Mouse (Mus musculus) small intestine, adult 2 months (tissue): ENCODE data around the gene Cct3. TPM values are rescaled to one million over a fixed set of nuclear protein-coding genes. Genes with fewer than 3 reads are reported as not detected.
A peak's percentile ranks its signal among the peaks of the same experiment; 100 is the strongest.
"Not testable (repeated sequence)": the region's sequence is repeated elsewhere in the genome, so short reads cannot be mapped to it uniquely, and the experiment has no call there.

ENCODE experiments used
- H3K27ac ChIP-seq: fragments of 200-500 bp; 2 replicates; pipeline ENCODE4 v1.5.1; 2012; ENCODE audit warnings: low read depth, low read length, control low read depth, inconsistent platforms; ENCODE audit not compliant: insufficient read depth
- H3K27me3 ChIP-seq: fragments of 200-500 bp; 2 replicates; pipeline ENCODE4 v1.6.1; 2012; ENCODE audit warnings: mild to moderate bottlenecking, moderate library complexity, low read length, inconsistent platforms; ENCODE audit not compliant: control insufficient read depth, insufficient read depth
- H3K36me3 ChIP-seq: fragments of 200-500 bp; 2 replicates; pipeline ENCODE4 v1.6.1; 2012; ENCODE audit warnings: mild to moderate bottlenecking, low read length, control low read depth, inconsistent platforms; ENCODE audit not compliant: control insufficient read depth, insufficient read depth
- H3K4me1 ChIP-seq: fragments of 200-500 bp; 2 replicates; pipeline ENCODE4 v1.6.1; 2012; ENCODE audit warnings: low read length, inconsistent platforms, mixed read lengths; ENCODE audit not compliant: control insufficient read depth, insufficient read depth, insufficient read length
- H3K4me3 ChIP-seq: fragments of 200-500 bp; 2 replicates; pipeline ENCODE4 v1.5.1; 2012; ENCODE audit warnings: low read depth, mild to moderate bottlenecking, control low read depth, inconsistent platforms, low read length, moderate library complexity
- CTCF ChIP-seq: fragments of 200-500 bp; IDR thresholded peaks from 2 replicates; pipeline ENCODE4 v1.5.1; 2012; ENCODE audit warnings: low read depth, mild to moderate bottlenecking, control low read depth, inconsistent platforms, low read length, moderate library complexity, mixed read lengths; ENCODE audit not compliant: insufficient replicate concordance, insufficient read length; ENCODE audit errors: extremely low read depth
- POLR2A ChIP-seq: fragments of 200-500 bp; IDR thresholded peaks from 2 replicates; pipeline ENCODE4 v1.6.1; 2012; ENCODE audit warnings: low read depth, mild to moderate bottlenecking, control low read depth, inconsistent platforms, low read length, moderate library complexity
- WGBS: fragments of 180-500 bp; shearing (Covaris S2); methylation state at CpG from one replicate; pipeline ENCODE4 v1.1.7; 2018; 5-methylcytosine and 5-hydroxymethylcytosine counted together
- polyA plus RNA-seq: library from polyadenylated mRNA; depleted of rRNA; stranded (reverse); fragments of >200 nt; gene quantifications from 2 replicates; pipeline ENCODE4 v1.2.3, GENCODE M21; 2012

The Cct3 gene
- polyA plus RNA-seq, 1 experiment = 73.9 TPM

DNA sequence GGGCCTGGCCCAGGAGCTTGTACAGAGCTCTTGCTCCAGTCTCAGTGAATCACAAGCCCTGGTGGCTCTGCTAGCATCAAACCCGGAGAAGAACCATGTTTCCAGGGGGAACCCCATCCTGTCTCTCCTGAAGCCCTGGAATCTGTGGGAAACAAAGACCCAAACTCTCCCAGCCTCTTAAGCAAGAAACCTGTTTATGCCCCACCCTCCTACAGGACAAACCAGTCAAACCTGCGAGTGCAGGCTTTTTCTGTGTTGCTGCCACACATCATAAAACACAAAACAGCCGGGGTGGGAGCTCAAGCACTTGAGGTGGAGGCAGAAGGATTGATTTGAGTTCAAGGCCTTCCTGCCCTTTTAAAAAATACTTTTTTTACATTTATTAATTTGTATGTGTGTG is 34.6 kb upstream of the Cct3 start:
- no peak for TF ChIP-seq POLR2A
- TF ChIP-seq CTCF = no peak
- WGBS = 32% methylated on average over 3 of the region's 3 CpGs

DNA sequence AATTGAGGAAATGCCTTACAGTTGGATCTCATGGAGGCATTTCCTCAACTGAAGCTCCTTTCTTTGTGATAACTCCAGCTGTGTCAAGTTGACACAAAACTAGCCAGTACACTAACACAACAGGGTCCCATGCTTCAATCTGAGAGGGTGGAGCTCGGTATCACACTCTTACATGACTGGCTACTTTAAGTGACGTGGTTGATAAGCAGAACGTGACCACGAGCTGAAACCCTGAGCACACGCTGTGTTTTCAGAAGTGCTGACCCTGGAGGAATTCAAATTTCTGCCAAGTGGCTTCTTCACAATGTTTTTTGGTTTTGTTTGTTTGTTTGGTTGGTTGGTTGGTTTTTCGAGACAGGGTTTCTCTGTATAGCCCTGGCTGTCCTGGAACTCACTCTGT is 28.9 kb upstream of the Cct3 start:
- H3K27me3 ChIP-seq, H3K4me3 ChIP-seq, H3K36me3 ChIP-seq, H3K4me1 ChIP-seq, H3K27ac ChIP-seq: not testable (repeated sequence)
- WGBS = 64% methylated on average over 6 of the region's 6 CpGs

More for the DNA sequence above, 34.6 kb upstream of the Cct3 start:
- Histone ChIP-seq H3K4me3 (no peak overlapping the region), H3K27me3 (no peaks in the 10 kb centered on the region), H3K4me1 (peaks cover 4% of the 10 kb centered on the region; the same call in 1 of the 2 replicates), H3K36me3 (no peaks in the 10 kb centered on the region), H3K27ac (no peak overlapping the region)

DNA sequence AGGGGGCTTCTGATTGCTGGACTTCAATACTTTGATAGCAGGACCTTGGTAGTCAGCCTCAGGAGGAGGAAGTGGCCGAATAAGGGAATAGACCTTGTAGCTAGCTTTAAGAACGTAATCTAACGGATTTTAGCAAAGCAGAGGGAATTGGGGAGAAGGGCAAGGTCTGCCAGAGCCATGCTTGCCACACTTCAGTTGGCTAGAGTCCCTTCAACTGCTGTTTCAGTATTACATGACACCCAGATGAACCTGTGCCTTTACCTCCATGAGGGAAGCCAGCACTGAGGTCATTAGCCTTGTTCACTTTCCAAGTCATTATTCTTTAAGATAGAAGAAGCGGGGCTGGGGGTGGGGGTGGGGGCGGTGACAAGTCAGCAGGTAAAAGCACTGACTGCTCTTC is 27.9 kb upstream of the Cct3 start:
- no peak overlapping the region for H3K27ac ChIP-seq
- WGBS = 83% methylated on average over 5 of the region's 5 CpGs
- no peaks in the 10 kb centered on the region for H3K27me3 ChIP-seq
- H3K36me3 ChIP-seq = no peaks in the 10 kb centered on the region
- no peak overlapping the region for H3K4me3 ChIP-seq
- no peaks in the 10 kb centered on the region for H3K4me1 ChIP-seq
- TF ChIP-seq POLR2A (no peak), CTCF (no peak)

DNA sequence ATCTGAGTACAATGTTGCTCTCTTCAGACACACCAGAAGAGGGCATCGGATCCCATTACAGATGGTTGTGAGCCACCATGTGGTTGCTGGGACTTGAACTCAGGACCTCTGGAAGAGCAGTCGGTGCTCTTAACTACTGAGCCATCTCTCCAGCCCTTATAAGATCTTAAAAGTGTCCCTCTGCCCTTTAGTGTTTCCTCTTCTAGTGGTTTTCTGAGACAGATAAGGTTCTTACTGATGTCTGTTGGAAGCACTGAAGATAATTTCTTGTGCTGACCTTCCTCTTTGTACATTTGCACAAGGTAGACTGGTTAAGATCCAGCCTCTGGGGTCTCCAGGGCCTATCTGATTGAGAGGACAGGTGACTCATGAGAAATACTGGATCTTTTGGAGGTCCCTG is 25.6 kb upstream of the Cct3 start:
- H3K4me1 ChIP-seq, H3K4me3 ChIP-seq, H3K27me3 ChIP-seq, H3K36me3 ChIP-seq, H3K27ac ChIP-seq: not testable (repeated sequence)
- 86% methylated on average over 2 of the region's 2 CpGs for WGBS

DNA sequence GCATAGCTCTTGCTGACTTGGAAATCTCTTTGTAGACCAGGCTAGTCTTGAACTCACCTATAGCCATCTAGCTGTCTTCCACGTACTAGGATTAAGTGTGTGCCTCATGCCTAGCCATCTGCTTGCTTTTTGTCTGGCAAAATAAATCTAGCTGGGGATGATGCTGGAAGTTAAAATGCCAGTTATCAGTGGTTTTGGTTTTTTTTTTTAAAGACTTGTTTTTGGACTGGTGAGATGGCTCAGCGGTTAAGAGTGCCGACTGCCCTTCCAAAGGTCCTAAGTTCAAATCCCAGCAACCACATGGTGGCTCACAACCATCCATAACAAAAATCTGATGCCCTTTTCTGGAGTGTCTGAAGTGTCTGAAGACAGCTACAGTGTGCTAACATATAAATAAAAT is 25.1 kb upstream of the Cct3 start:
- 91% methylated on average over 3 of the region's 3 CpGs for WGBS
- TF ChIP-seq POLR2A = no peak
- no peak for TF ChIP-seq CTCF
- Histone ChIP-seq H3K4me3 (no peak overlapping the region), H3K27ac (no peak overlapping the region), H3K36me3 (no peaks in the 10 kb centered on the region), H3K27me3 (no peaks in the 10 kb centered on the region), H3K4me1 (no peaks in the 10 kb centered on the region)

DNA sequence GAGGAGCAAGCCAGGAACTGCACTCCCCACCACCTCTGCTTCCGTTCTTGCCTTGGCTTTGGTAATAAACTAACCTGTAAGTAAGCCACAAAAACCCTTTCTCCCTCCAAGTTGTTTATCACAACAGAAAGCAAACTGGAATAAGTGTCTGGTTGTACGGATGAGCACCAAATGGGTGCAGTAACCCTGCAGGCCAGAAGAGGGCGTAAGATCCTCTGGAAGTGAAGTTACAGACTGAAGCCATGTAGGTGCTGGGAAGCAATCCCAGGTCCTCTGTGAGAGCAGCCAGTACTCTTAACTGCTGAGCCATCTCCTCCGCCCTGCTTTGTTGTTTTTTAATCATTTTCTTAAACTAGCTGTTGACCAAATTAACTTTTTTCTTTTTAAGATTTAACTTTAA is 22.9 kb upstream of the Cct3 start:
- TF ChIP-seq POLR2A (no peak), CTCF (peak; percentile 30; the same call in 1 of the 2 replicates)
- 94% methylated on average over 4 of the region's 4 CpGs for WGBS
- H3K36me3 ChIP-seq = no peaks in the 10 kb centered on the region
- H3K27me3 ChIP-seq = no peaks in the 10 kb centered on the region
- no peak overlapping the region for H3K4me3 ChIP-seq
- no peak overlapping the region for H3K27ac ChIP-seq
- no peaks in the 10 kb centered on the region for H3K4me1 ChIP-seq

DNA sequence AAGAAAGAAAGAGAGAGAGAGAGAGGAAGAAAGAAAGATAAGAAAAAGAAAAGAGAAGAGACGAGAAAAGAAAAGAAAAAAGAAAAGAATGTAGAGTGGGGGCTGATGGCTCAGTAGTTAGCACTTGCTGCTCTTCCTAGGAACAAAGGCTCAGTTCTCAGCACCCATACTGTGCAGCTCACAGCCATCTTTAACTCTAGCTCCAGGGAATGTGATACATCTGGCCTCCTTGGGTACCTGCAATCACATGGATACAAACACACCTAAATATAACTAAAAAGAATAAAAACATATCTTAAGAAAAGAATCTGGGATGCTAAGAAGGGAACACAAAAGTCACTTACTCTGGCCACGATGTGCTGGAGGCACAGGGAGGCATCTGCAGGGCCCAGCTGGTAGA is 20.8 kb upstream of the Cct3 start:
- no peaks in the 10 kb centered on the region for H3K27me3 ChIP-seq
- no peak for TF ChIP-seq CTCF
- TF ChIP-seq POLR2A = no peak
- no peak overlapping the region for H3K27ac ChIP-seq
- H3K4me1 ChIP-seq = no peaks in the 10 kb centered on the region
- H3K4me3 ChIP-seq = no peak overlapping the region
- 81% methylated on average over 2 of the region's 2 CpGs for WGBS
- H3K36me3 ChIP-seq = no peaks in the 10 kb centered on the region

DNA sequence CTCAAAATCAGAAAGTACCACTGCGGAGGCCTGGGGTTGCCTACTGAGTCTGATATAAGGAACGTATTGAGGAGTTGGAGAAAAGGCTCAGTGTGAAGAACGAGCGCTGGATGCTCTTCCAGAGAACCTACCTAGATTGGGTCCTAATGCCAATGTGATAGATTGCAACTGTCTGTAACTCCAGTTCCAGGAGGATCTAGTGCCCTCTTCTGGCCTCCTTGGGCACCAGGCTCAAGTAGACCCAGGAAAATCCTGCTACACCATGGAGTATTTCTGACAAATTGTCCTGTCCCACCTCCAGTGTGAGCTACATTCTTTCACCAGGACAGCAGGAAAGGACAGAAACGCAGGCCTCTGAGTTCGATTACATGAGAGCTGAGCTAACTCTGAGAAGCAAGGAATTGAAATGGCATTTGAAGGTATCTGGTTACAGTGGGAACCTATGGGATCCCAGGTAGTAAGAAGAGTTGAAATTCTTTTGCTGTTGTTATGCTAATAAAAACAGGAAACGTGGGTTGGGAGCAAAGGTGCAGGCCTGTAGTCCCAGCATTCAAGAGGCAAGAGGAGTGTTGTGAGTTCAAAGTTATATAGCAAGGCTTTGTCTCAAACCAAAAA is 20.3 kb upstream of the Cct3 start:
- Histone ChIP-seq H3K4me1 (no peaks in the 10 kb centered on the region), H3K4me3 (no peak overlapping the region), H3K27me3 (no peaks in the 10 kb centered on the region), H3K27ac (no peak overlapping the region), H3K36me3 (no peaks in the 10 kb centered on the region)
- WGBS = 47% methylated on average over 7 of the region's 7 CpGs
- TF ChIP-seq POLR2A (no peak), CTCF (peak; percentile 44; the same call in 1 of the 2 replicates)
